In genomic region chr2:160882436-160882835, GRCm38 (mm10) we compare ENCODE assay signal across 16 mouse cellular contexts. TPM values are rescaled to one million over a fixed set of nuclear protein-coding genes. Genes with fewer than 3 reads are reported as not detected.
DNase-seq lines count a peak whose midpoint lies in the region; ATAC-seq and TF ChIP-seq lines count a peak whose summit lies in the region.
"Had no signal": no experiment of that assay in that cellular context is flagged by ENCODE, and none has a peak within 500 bp of the region (broad histone marks: within the 10 kb centered on the region; RNA-seq: fewer than 3 reads in every experiment).

No protein-coding gene starts in this region.

- H3K27ac ChIP-seq in heart, adult 2 months, result peak overlapping the region; percentile 85
- no peak overlapping the region for H3K27ac ChIP-seq in neural tube, embryonic 13.5 days (replicated peaks)
- no peak overlapping the region for H3K27ac ChIP-seq in neural tube, embryonic 15.5 days (replicated peaks)
- H3K27ac ChIP-seq: embryonic facial prominence, embryonic 15.5 days; forebrain, embryonic 13.5 days; hindbrain, embryonic 14.5 days; limb, embryonic 15.5 days had no signal

- ATAC-seq in cerebellum, adult (ENCODE audit: insufficient number of reproducible peaks, low FRiP score, low TSS enrichment), result no peak
- ATAC-seq in neural tube, embryonic 13.5 days (ENCODE audit: low read depth), result no peak
- ATAC-seq in neural tube, embryonic 15.5 days (ENCODE audit: low FRiP score), result no peak
- ATAC-seq in megakaryocyte-erythroid progenitor cell, adult 5-6 weeks (replicated peaks; ENCODE audit: low FRiP score, low TSS enrichment, poor library complexity, severe bottlenecking), result no peak
- ATAC-seq: forebrain, embryonic 13.5 days had no signal

- intact Hi-C loops in heart, adult 2 months (cut with DNase I), result no loop called here

- no peak for TF ChIP-seq POLR2A in heart, adult 2 months (IDR thresholded peaks at IDR 0.05; ENCODE audit: insufficient read depth, low read depth, low read length)

- DNase-seq in cerebellum, adult 18-20 months, result peak; percentile 32 to 39
- peak; percentile 30 to 41 for DNase-seq in heart, adult 2 months
- DNase-seq in heart, postnatal 4 days, result no peak
- no peak for DNase-seq in frontal cortex, postnatal 10 days (ENCODE audit: low spot score in 2 of 2)
- DNase-seq: kidney, adult 8-10 months; right cerebral cortex, postnatal 25 days; thymus, postnatal 14 days had no signal

- TF ChIP-seq EP300 in heart, adult 2 months (IDR thresholded peaks at IDR 0.05; ENCODE audit: insufficient read depth, low read depth, low read length), result no peak

- no peak overlapping the region for H3K9ac ChIP-seq in heart, adult 2 months (ENCODE audit: low read depth, low read length)
- H3K9ac ChIP-seq in neural tube, embryonic 13.5 days, result 0 out of 2 replicates have a peak overlapping the region, but pooled peaks have one; percentile 0
- no peak overlapping the region for H3K9ac ChIP-seq in neural tube, embryonic 15.5 days (replicated peaks)
- H3K9ac ChIP-seq: embryonic facial prominence, embryonic 15.5 days; forebrain, embryonic 13.5 days; hindbrain, embryonic 14.5 days; limb, embryonic 15.5 days had no signal

- H3K4me1 ChIP-seq in heart, adult 2 months (ENCODE audit: control insufficient read depth, insufficient read depth, low read length), result peaks cover 39% of the 10 kb centered on the region
- peaks cover 5% of the 10 kb centered on the region for H3K4me1 ChIP-seq in neural tube, embryonic 13.5 days (replicated peaks)
- peaks cover 4% of the 10 kb centered on the region for H3K4me1 ChIP-seq in neural tube, embryonic 15.5 days
- H3K4me1 ChIP-seq: embryonic facial prominence, embryonic 15.5 days; forebrain, embryonic 13.5 days had no signal

- H3K4me3 ChIP-seq in heart, adult 2 months, result no peak overlapping the region
- no peak overlapping the region for H3K4me3 ChIP-seq in neural tube, embryonic 13.5 days
- no peak overlapping the region for H3K4me3 ChIP-seq in neural tube, embryonic 15.5 days (replicated peaks)
- H3K4me3 ChIP-seq: embryonic facial prominence, embryonic 15.5 days; forebrain, embryonic 13.5 days; limb, embryonic 15.5 days had no signal

- H3K4me2 ChIP-seq in neural tube, embryonic 13.5 days, result no peak overlapping the region
- H3K4me2 ChIP-seq in neural tube, embryonic 15.5 days, result no peak overlapping the region
- H3K4me2 ChIP-seq: embryonic facial prominence, embryonic 15.5 days; forebrain, embryonic 13.5 days; hindbrain, embryonic 14.5 days; limb, embryonic 15.5 days had no signal

- no peaks in the 10 kb centered on the region for H3K27me3 ChIP-seq in heart, adult 2 months (ENCODE audit: control insufficient read depth, insufficient read depth, low read length)
- H3K27me3 ChIP-seq in neural tube, embryonic 13.5 days, result peaks cover 4% of the 10 kb centered on the region; the same call in 1 of the 2 replicates
- H3K27me3 ChIP-seq in neural tube, embryonic 15.5 days (replicated peaks), result no peaks in the 10 kb centered on the region
- H3K27me3 ChIP-seq: embryonic facial prominence, embryonic 15.5 days; forebrain, embryonic 13.5 days; limb, embryonic 15.5 days had no signal

- TF ChIP-seq CTCF in heart, adult 2 months (IDR thresholded peaks at IDR 0.05), result no peak

- H3K36me3 ChIP-seq in heart, adult 2 months (ENCODE audit: control insufficient read depth, insufficient read depth, low read length), result peaks cover 17% of the 10 kb centered on the region
- H3K36me3 ChIP-seq in neural tube, embryonic 13.5 days, result no peaks in the 10 kb centered on the region
- H3K36me3 ChIP-seq in neural tube, embryonic 15.5 days, result no peaks in the 10 kb centered on the region
- H3K36me3 ChIP-seq: embryonic facial prominence, embryonic 15.5 days; limb, embryonic 15.5 days had no signal

- 57% methylated on average over 5 of the region's 5 CpGs for WGBS in heart, adult 2 months
- 79% methylated on average over 5 of the region's 5 CpGs for WGBS in neural tube, embryonic 13.5 days
- WGBS in neural tube, embryonic 15.5 days, result 77% methylated on average over 5 of the region's 5 CpGs

- no peaks in the 10 kb centered on the region for H3K9me3 ChIP-seq in neural tube, embryonic 13.5 days
- no peaks in the 10 kb centered on the region for H3K9me3 ChIP-seq in neural tube, embryonic 15.5 days (replicated peaks)
- H3K9me3 ChIP-seq: embryonic facial prominence, embryonic 15.5 days; limb, embryonic 15.5 days had no signal

- no peaks in the 10 kb centered on the region for H3K79me2 ChIP-seq in heart, adult 2 months (replicated peaks; ENCODE audit: control insufficient read depth, insufficient read depth, low read length)

RNA-seq across cellular contexts. Expression of gene Lpin3, which starts 2.0 kb away (rescaled TPM):
- 1 to 10 TPM; 4.6 to 7.2 TPM for total RNA-seq in heart, adult 2 months (2021)
- polyA plus RNA-seq in heart, adult 2 months (2012; rRNA removed), result 4.4 and 5.4 TPM in 2 replicates
- total RNA-seq in heart, postnatal 4 days (2021), result 1 to 10 TPM; 2.1 to 2.2 TPM
- polyA plus RNA-seq in neural tube, embryonic 13.5 days (2015; fragmentation: Nextera tagmentation; extraction: Ambion mirVana), result 0.29 and 0.41 TPM in 2 replicates
- 0.72 and 1.6 TPM in 2 replicates for polyA plus RNA-seq in neural tube, embryonic 15.5 days (2015; fragmentation: Nextera tagmentation; extraction: Ambion mirVana)
- not detected in 2 replicates for total RNA-seq in megakaryocyte-erythroid progenitor cell, adult 5-6 weeks (2014; fragmentation: Nextera tagmentation)
- not detected in 2 replicates for total RNA-seq in megakaryocyte-erythroid progenitor cell, adult 5-6 weeks (2017)

RNA-seq across cellular contexts. Expression of gene Zhx3, which starts 9.6 kb away (rescaled TPM):
- 10 to 100 TPM; 36.7 to 36.8 TPM for total RNA-seq in heart, adult 2 months (2021)
- 7.9 and 14.0 TPM in 2 replicates for polyA plus RNA-seq in heart, adult 2 months (2012; rRNA removed)
- 10 to 100 TPM; 22.8 to 24.9 TPM for total RNA-seq in heart, postnatal 4 days (2021)
- 14.9 and 15.8 TPM in 2 replicates for polyA plus RNA-seq in neural tube, embryonic 13.5 days (2015; fragmentation: Nextera tagmentation; extraction: Ambion mirVana)
- 17.6 and 17.9 TPM in 2 replicates for polyA plus RNA-seq in neural tube, embryonic 15.5 days (2015; fragmentation: Nextera tagmentation; extraction: Ambion mirVana)
- 4.9 and 6.4 TPM in 2 replicates for total RNA-seq in megakaryocyte-erythroid progenitor cell, adult 5-6 weeks (2014; fragmentation: Nextera tagmentation)
- 4.5 and 5.6 TPM in 2 replicates for total RNA-seq in megakaryocyte-erythroid progenitor cell, adult 5-6 weeks (2017)

RNA-seq across cellular contexts. Expression of gene Emilin3, which starts 29.7 kb away (rescaled TPM):
- total RNA-seq in heart, adult 2 months (2021), result 1 to 10 TPM; 1.5 to 2.8 TPM
- 0.04 TPM in 1 of 2 replicates, not detected in the other for polyA plus RNA-seq in heart, adult 2 months (2012; rRNA removed)
- 1 to 10 TPM; 8.8 to 9.6 TPM for total RNA-seq in heart, postnatal 4 days (2021)
- 0.87 and 1.8 TPM in 2 replicates for polyA plus RNA-seq in neural tube, embryonic 13.5 days (2015; fragmentation: Nextera tagmentation; extraction: Ambion mirVana)
- polyA plus RNA-seq in neural tube, embryonic 15.5 days (2015; fragmentation: Nextera tagmentation; extraction: Ambion mirVana), result 1.3 and 6.5 TPM in 2 replicates
- total RNA-seq in megakaryocyte-erythroid progenitor cell, adult 5-6 weeks (2014; fragmentation: Nextera tagmentation), result not detected in 2 replicates
- total RNA-seq in megakaryocyte-erythroid progenitor cell, adult 5-6 weeks (2017), result not detected in 2 replicates
- polyA plus RNA-seq: large intestine, adult 2 months had no signal

Comparison
In these comparisons a context has a peak if more than half of its experiments do, and no peak if none do; other contexts are left out.
1. DNase-seq: peak in cerebellum, adult 18-20 months (2 of 2) and heart, adult 2 months (2 of 2); none in heart, postnatal 4 days (single experiment) and frontal cortex, postnatal 10 days (0 of 2).